Mouse (Mus musculus): ENCODE measurements around the gene Ncor1. TPM values are rescaled to one million over a fixed set of nuclear protein-coding genes. Genes with fewer than 3 reads are reported as not detected.
"Not testable (repeated sequence)": the region's sequence is repeated elsewhere in the genome, so short reads cannot be mapped to it uniquely, and the experiment has no call there.

Ncor1 gene
- polyA plus RNA-seq, 1 experiment = 149 TPM

DNA sequence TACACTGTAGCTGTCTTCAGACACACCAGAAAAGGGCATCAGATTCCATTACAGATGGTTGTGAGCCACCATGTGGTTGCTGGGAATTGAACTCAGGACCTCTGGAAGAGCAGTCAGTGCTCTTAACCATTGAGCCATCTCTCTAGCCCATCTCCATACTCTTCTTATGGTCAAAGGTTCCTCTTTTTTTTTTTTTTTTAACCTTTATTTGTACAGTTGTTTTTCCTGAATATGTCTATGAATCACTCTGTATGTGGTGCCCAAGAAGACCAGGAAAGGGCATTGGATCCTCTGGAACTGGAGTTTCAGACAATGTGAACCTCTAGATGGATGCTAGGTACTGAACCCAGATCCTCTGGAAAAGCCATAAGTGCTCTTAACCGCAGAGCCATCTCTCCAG lies 4.2 kb upstream of the Ncor1 start:
- not testable (repeated sequence) for DNase-seq (ENCODE audit: extremely low spot score in 1 of 2, low spot score in 1 of 2)

DNA sequence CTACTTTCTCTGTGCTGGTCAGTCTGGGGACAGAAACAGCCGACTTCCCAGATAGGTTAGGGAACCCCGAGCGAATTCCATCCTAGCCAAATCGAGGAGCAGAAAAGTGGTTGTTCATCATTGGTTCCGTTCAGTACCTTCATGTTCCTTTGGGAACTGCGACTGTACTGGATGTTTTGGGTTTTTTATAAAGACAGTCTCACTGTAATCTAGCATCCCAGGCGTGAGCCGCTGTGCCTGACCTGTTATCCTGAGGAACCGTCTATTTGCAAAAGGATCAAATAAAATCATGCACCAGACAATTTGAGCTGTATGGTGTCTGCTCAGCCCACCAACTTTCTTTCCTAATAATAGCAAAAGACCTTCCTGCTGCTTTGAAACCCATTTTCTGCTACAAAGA lies 439 bp upstream of the Ncor1 start:
- no peak for DNase-seq (ENCODE audit: extremely low spot score in 1 of 2, low spot score in 1 of 2)

DNA sequence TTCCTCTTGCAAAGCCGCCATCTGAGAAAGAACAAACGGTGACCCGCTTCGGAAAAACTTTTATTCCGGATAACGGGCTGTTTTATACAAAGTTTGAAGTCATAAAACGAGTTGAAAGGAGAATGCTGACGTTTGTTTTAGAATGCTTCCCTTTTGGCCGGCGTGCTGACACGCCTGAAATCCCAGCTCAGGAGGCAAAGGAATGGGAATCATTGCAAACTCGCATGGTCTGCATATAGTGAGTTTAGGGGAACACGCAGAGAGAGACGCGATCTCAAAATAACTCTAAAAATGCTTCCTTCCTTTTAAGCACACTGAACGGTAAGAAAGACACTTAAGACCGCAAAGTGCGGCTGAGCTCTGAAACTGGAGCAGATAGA lies 460 bp downstream of the Ncor1 start:
- DNase-seq (ENCODE audit: extremely low spot score in 1 of 2, low spot score in 1 of 2) = no peak

DNA sequence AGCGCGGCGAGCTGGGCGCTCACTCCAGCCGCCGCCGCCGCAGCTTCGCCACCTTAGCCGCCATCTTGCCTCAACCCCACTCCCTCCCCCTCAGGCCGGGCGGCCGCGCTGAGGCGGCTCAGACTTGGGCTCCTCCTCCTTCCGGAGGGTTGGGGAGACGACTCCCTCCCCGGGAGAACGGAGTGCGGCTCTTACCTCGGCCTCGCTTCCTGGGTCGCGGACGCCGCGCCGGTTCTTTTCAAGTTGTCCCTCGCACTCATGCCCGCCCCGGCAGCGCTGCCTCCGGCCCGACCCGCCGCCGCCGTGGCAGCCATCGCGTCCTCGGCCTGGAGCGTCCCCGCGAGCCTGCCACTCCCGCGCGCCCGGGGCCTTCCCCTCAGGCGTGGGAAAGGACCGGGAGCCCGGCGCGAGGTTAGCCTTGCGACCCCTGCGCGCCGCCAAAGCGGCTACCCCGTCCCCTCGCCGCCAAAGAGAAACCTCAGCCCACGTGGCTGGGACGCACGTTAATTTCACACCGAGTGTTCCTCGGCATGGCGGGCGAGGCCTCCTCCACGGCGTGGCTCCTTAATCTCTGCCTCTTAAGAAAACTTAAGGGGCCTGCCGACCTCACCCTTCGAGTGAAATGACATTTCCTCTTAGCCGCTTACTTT lies 975 bp downstream of the Ncor1 start:
- peak; percentile 57 to 86 for DNase-seq (ENCODE audit: extremely low spot score in 1 of 2, low spot score in 1 of 2)

DNA sequence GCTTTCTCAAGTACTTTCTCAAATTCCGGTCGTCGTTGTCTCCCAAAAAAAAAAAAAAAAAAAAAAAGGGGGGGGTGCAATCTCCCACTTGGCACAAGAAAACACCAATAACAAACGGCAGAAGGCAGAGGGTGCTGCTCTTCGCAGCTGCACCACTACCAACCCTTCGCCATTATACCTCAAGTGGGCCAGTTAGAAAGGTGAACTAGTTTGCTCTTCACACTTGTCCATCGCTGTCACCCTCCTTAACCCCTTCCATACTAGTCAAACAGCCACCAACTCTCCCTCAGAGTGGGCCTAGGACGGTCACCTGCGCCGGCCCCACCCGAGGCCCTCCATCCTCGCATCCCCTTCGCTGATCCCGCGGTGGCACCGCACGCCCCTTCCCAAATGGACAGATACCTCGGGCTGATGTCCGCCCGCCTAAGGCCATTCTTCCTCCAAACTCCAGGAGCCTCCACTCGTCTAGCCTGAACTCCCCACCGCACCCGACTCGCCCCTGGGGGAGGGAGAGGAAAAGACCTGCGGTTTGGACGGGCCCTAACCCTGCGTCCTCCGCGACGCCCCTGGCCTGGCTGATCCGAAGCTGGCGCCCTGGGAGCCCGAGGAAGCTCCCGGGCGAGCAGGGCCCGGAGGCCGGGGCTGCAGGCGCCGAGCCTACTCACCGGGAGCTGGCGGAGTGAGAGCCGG lies 1.7 kb downstream of the Ncor1 start:
- DNase-seq (ENCODE audit: extremely low spot score in 1 of 2, low spot score in 1 of 2) = peak in 1 of 2 experiments; percentile 32

DNA sequence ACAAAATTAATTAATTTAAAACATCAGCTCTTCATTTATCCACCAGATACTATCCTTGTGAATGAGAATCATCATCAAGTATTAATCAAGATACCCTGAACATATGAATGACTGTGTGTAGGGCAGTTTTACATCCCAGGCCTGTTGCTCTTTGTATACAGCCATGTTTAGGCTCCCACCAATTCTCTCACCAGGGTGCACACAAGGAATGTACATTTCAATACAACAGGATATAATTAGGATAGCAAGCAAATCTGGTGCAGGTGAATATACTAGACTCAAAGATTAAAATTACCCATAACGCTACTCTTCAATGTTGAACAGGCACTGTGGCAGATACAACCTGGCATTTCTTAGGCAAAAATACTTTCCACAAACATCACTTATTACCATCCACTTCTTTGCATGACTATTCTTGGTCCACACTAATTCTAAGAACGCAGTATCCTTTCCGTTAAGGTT lies 2.3 kb downstream of the Ncor1 start:
- no peak for DNase-seq (ENCODE audit: extremely low spot score in 1 of 2, low spot score in 1 of 2)

DNA sequence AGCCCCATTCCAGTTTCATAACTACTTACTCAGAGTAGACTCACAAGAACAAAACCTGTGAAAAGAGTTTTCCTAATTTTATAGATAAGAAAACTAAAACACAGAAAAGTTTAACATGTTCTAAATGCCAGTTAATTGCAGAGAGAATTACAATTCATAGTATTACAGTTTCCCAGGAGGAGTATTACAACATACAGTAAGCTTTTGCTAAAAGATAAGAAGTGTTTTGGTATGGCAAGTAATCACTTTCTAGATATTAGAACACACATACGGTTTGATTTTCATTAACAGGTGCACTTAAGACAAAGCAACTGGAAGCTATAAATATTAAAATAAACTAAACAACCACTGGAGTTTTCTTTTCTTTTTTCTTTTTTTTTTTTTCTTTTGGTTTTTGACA lies 3.1 kb downstream of the Ncor1 start:
- DNase-seq (ENCODE audit: extremely low spot score in 1 of 2, low spot score in 1 of 2) = no peak

DNA sequence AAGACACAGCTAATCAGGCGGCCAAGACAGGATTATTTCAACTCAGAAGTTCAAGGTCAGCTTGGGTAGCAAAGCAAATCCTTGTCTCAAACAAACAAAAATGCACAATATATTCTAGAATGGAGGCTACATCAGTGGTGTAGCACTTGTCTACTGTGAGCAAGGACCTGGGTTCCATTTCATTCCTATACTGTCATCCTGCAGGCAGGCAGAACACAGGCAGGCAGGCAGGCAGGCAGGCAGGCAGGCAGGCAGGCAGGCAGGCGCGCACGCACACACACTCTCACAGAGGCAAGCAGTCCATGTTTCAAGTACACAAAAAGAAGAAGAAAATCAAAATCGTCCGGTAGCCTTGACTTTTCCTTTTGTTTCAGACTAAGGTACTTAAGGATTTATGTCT lies 9.4 kb downstream of the Ncor1 start:
- no peak for DNase-seq (ENCODE audit: extremely low spot score in 1 of 2, low spot score in 1 of 2)

DNA sequence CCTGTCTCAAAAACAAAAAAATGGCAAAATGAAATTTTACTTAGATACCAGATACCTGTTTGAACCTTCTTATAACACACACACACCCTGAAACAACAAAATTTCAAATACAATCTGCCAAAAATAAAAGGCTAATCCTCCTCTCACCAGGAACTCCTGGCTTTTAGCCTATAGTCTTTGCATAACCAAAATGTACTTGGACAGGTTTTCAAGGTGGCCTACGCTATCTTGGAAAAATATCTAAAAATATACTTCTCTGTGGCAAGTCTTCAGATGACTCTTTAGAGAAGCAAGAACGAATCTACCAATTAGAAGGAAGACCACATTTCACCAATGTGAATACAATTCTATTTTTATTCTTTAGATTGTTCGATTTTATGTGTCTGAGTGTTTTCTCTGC lies 12.5 kb downstream of the Ncor1 start:
- DNase-seq (ENCODE audit: extremely low spot score in 1 of 2, low spot score in 1 of 2) = peak in 1 of 2 experiments; percentile 21

DNA sequence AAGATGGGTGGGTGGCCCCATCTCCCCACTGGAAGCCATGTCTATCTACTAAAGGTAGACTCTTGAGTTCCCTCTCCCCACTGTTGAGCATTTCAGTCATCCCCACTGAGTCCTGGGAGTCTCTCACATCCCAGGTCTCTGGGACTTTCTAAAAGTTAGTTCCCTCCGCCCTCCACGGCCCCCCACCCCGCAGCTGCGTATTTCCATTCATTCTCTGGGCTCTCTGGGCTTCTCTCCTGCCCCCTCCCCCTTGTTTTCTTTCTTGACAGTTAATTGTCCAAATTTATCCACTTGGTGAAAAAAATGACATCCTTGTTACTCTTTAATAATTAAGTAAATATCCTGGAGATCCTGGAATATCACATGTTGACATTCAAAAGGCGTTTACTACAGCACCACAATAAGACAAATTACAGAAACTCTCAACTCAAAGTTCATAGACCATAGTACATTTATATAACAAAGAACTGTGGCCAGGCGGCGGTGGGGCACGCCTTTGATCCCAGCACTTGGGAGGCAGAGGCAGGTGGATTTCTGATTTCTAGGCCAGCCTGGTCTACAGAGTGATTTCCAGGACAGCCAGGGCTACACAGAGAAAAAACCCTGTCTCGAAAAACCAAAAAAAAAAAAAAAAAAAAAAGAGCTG lies 17.5 kb downstream of the Ncor1 start:
- DNase-seq (ENCODE audit: extremely low spot score in 1 of 2, low spot score in 1 of 2) = no peak

DNA sequence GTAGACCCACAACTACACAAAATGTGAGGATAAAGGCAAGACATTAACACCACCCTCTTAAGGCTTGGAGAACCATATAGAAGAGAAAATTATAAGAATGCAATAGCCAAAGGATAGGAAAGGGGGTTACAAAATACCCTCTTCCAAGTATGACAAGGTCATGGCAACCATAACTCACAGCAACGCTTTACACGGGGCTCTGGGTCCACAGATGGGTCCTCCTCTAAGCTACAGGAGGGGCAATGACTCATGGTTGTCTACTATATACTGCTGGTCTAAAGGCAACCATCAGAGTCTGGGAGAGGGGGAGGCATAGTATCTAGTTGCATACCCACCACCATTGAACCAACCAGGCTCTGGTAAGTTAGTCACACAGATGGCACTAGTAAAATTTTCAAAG lies 26.1 kb downstream of the Ncor1 start:
- DNase-seq (ENCODE audit: extremely low spot score in 1 of 2, low spot score in 1 of 2) = no peak

DNA sequence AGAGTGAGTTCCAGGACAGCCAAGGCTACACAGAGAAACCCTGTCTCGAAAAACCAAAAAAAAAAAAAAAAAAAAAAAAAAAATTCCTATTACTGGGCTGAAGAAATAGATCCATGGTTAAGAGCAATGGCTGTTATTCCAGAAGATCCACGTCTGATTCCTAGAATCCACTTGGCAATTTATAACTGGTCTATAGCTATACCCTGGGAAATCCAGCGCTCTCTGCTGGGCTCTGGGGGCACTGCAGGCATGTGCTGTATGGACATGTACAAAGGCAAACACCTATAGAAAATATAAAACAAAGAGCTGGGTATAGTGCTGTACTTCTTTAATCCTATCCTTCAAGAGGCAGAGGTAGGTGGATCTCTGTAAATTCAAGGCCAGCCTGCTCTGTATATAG lies 31.2 kb downstream of the Ncor1 start:
- DNase-seq (ENCODE audit: extremely low spot score in 1 of 2, low spot score in 1 of 2) = no peak

DNA sequence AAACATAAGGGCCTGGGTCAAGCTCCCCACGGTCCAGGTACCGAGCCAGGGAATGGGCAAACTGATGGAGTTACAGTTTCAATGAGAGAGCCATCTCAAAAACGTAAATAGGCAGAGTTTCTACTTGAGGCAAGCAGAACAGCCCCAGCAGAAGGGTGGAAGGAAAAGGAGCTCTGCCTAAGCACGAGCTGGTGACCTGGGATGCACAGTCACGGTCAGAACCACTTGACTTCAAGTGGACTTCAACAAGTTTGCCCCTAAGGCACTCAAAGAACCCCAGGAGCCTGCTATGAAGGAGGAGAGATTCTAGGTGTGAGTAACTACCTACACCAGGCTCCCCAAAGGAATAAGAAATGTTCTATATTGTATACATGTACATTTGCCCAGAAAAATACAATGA lies 32.1 kb downstream of the Ncor1 start:
- no peak for DNase-seq (ENCODE audit: extremely low spot score in 1 of 2, low spot score in 1 of 2)

DNA sequence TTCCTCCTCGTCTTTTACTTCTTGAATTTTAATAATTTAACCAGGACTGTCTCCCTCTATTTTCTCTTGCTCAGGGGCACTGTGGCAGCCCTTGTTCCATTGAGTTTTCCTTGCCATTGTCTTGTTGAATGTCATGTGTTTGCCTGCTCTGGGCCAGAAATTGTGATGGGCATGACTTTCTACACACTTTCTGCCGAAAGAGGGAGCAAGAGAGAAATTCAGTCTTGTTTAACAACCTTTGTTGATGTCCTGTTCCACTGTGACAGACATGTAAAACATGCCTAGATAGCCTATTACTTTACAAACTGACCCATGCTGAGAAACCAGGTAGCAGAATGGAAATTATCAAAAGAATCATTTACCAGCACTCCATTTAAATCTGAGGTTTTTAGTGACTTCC lies 33.8 kb downstream of the Ncor1 start:
- DNase-seq (ENCODE audit: extremely low spot score in 1 of 2, low spot score in 1 of 2) = peak in 1 of 2 experiments; percentile 12

DNA sequence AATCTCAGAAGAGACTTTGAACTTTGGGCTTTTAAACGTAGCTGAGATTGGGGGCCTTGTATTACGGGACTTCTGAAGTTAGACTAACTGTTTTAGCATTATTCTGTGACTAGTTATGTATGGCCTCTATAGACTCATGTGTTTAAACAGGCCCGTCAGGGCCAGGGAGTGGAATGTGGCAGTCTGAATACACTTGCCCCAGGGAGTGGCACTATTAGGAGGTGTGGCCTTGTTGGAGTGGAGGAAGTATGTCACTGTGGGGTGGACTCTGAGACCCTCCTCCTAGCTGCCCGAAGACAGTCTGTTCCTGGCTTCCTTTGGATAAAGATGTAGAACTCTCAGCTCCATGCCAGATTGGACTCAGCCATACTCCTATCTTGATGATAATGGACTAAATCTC lies 43.3 kb downstream of the Ncor1 start:
- DNase-seq (ENCODE audit: extremely low spot score in 1 of 2, low spot score in 1 of 2) = no peak

DNA sequence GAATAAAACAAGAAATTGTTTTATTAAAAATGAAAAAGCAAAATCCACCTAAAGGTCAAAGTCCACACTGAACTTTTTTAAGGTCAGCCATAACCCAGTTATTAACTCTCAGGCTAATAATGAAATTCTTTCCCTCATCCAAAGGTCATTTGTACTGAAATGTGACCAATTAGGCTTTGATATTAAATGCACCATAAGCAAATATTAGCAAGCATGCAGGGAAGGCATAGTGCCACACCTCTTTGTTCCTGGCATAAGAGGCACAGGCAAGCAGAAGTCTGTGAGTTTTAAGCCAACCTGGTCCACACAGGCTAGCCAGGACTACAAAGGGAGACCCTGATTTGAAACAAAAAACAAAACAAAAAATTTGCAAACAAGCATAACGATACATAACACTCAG lies 48.7 kb downstream of the Ncor1 start:
- DNase-seq (ENCODE audit: extremely low spot score in 1 of 2, low spot score in 1 of 2) = no peak

DNA sequence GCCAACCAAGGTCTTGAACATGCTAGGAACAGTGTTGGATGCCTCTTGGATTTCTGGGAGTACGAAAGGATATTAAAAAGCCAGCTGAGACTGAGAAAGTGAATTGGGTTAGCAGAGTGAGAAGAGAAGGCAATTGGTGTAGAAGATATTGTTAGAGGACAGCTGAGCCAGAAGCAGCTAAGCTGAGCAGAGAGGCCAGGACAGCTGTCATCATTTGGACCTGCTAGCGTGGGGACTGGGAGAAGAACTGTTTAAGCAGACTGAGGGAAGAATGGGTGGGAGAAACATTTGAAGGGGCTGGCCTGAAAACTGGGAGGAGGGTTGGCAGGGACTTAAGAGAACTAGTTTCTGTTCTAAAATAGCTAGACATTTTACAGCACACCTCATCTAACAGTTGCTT lies 49.5 kb downstream of the Ncor1 start:
- DNase-seq (ENCODE audit: extremely low spot score in 1 of 2, low spot score in 1 of 2) = peak in 1 of 2 experiments; percentile 17

DNA sequence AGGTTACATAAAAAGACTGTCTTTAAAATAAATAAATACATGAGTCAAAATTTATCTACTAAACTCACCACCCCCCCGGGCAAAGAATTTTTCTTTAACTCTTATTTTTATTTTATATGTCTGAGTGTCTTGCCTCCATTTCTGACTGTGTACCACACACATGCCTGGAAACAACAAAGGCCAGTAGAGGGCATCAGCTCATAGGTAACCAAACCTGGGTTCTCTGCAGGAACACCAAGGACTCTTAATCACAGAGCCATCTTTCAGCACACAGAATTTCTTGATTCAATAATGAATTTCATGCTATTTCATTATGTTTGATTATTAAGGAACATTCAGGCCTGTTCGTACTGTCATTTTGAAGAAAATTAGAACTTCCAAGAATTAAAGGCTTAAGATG lies 61.9 kb downstream of the Ncor1 start:
- peak in 1 of 2 experiments; percentile 61 for DNase-seq (ENCODE audit: extremely low spot score in 1 of 2, low spot score in 1 of 2)

DNA sequence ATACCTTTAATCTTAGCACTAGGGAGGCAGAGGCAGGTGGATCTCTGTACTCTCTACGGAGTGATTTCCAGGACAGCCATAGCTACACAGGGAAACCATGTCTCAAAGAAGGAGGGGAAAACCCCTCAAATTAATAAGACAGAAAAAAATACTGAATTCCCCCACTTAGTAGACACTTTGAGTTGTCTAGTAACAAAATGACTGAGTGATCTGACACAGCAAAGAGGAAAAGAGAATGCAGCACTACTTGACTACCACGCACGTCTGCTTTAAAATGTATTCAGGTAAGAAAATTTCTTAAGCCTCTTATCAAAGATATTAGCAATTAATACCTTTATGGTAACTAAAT lies 70.0 kb downstream of the Ncor1 start:
- DNase-seq (ENCODE audit: extremely low spot score in 1 of 2, low spot score in 1 of 2) = no peak

DNA sequence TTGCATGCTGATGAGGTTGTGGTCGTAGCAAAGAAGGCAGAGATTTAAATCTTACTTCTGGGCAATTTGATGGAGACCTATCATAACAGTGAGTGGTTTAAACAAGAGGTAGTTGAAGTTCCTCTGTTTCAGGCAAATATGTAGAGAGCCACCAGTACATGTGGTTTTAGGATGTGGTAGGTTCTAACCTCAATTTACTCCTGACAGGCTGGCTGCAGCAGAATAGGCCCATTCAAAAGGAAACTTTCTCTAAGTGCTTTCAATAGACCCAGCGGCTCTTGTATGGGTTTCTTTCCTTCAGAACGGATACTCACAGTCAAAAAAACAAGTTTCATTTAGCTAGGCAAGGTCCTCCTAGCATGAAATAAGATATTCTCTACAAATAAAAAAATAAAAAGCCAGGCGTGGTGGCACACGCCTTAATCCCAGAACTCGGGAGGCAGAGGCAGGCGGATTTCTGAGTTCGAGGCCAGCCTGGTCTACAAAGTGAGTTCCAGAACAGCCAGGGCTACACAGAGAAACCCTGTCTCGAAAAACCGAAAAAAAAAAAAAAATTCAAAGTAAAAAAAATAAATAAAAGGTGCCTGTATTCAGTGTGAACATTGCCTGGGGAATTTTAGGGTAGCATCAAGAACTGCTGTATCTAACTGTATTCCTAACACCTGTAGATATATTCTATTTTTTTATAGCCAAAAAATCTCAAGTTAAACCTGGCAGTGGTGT lies 70.6 kb downstream of the Ncor1 start:
- DNase-seq (ENCODE audit: extremely low spot score in 1 of 2, low spot score in 1 of 2) = no peak

DNA sequence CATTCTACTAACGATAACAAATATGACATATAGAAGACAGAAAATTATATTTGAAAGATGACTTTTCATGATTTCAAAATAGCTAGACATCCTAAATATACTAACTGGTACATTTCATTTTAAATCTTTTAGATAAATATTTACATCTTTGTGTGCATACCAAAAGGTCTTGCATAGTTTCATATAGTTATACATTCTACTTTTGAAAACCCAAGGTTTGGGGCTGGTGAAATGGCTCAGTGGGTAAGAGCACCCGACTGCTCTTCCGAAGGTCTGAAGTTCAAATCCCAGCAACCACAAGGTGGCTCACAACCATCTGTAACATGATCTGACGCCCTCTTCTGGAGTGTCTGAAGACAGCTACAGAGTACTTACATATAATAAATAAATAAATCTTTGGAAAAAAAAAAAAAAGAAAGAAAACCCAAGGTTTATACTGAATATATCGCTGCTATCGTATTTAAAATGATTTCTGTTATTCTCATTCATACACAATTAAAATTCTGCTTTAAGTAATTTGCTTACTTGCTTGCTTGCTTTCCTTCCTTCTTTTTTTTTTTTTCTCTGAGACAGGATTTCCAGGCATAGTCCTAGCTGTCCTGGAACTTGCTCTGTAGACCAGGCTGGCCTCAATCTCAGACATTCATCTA lies 81.0 kb downstream of the Ncor1 start:
- DNase-seq (ENCODE audit: extremely low spot score in 1 of 2, low spot score in 1 of 2) = not testable (repeated sequence)
